Mouse (Mus musculus) macrophage (primary cell): ENCODE data around the gene Rasal2. TPM values are rescaled to one million over a fixed set of nuclear protein-coding genes. Genes with fewer than 3 reads are reported as not detected.

ENCODE experiments used
- H3K27ac ChIP-seq: fragments of 350-480 bp; formaldehyde crosslinking; 2 replicates; pipeline ENCODE4 v1.9.0; 2021
- H3K36me3 ChIP-seq: fragments of 350-480 bp; formaldehyde crosslinking; 2 replicates; pipeline ENCODE4 v1.9.0; 2021; ENCODE audit errors: inconsistent target
- H3K4me3 ChIP-seq: fragments of 350-480 bp; formaldehyde crosslinking; 2 replicates; pipeline ENCODE4 v1.9.0; 2021; ENCODE audit errors: inconsistent target
- H3K79me2 ChIP-seq: fragments of 350-480 bp; formaldehyde crosslinking; 2 replicates; pipeline ENCODE4 v1.9.0; 2021; ENCODE audit errors: inconsistent target
- WGBS: methylation state at CpG from one replicate; pipeline ENCODE4 v1.1.7; 2026; ENCODE audit warnings: inconsistent platforms; ENCODE audit not compliant: missing documents; 5-methylcytosine and 5-hydroxymethylcytosine counted together
- polyA plus RNA-seq: library from polyadenylated mRNA; stranded (reverse); fragments of 250-400 nt; gene quantifications from 3 replicates; pipeline ENCODE4 v1.2.4, GENCODE M21; 2018; ENCODE audit warnings: inconsistent platforms

Rasal2 gene
- polyA plus RNA-seq, 1 experiment from 2014 or later = 1.6 TPM

DNA sequence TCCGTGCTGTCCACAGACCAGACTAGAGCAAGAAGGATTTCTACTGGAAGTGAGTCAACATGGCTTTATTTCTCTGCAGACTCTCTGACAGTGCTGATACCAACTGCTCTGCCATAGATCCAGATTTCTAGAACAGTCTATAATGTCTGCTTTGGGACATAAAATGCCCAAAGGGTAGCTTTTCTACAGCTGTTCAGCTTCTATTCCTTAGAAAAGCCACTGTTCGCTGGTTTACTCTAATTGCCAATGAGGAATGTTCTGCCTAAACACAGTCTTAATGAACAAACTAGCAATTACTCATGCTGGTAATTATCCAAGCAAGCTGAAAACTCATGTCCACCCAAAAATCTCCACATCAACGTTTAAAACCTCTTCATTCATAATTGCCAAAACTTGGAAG lies 77.6 kb downstream of the Rasal2 start:
- H3K36me3 ChIP-seq = no peaks in the 10 kb centered on the region
- no peaks in the 10 kb centered on the region for H3K79me2 ChIP-seq
- no peak overlapping the region for H3K27ac ChIP-seq
- no peak overlapping the region for H3K4me3 ChIP-seq
- 76% methylated on average over 3 of the region's 3 CpGs for WGBS

DNA sequence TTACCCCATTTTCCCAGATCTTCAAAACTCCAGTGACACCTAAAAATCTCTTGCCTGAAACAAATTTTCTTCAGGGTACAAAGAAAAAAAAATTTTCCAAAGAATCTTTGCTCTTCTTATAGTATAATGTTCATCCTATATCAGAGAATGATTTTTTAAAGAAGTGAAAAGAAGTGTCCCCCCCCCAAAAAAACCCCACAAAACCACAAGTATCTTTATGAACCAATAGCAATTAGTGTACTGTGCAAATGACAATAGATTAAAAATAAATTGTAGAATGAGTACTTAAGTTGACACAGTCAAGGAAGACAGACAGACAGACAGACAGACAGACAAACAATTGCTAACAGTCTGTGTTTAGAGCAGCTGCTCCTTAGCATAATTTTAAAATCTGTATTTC lies 84.3 kb downstream of the Rasal2 start:
- Histone ChIP-seq H3K79me2 (no peaks in the 10 kb centered on the region), H3K36me3 (no peaks in the 10 kb centered on the region)

DNA sequence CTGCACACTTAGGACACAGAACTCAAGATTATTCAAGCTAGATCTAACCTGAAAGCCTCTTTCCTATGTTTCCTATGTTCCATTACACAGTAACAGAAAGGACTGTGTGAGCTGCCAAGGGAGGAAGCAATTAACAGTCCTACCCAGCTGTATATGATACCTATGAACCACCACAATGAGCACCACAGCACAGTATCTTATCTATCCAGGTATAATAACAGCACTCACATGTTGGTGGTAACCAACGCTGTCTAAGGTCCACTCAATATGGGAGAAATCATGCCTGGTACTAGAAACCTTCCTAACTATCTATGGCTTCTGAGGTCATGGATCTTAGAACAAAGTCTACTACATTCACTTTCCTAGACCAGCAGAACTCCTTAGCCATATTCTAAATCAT lies 89.3 kb downstream of the Rasal2 start:
- Histone ChIP-seq H3K27ac (no peak overlapping the region), H3K79me2 (no peaks in the 10 kb centered on the region), H3K36me3 (no peaks in the 10 kb centered on the region), H3K4me3 (no peak overlapping the region)
- 100% methylated on average over 1 of the region's 1 CpGs for WGBS

More for the DNA sequence above, 84.3 kb downstream of the Rasal2 start:
- no peak overlapping the region for H3K4me3 ChIP-seq
- H3K27ac ChIP-seq = no peak overlapping the region

DNA sequence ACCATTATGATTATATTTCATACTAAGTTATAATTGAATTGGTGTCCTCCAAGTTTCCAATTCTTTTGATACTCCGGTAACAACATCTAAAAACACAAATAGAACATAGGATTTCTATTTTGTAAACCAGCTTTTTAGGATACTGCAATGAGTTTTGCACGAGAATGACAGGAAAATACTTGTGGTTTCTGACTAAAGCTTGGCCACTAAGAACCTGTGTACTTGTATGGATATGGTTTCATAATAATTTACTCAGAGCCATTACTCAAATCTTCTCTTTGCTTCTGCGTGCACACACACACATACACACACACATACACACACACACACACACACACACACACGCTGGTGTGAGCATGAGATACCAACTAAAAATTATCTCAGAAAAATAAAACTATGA lies 93.5 kb downstream of the Rasal2 start:
- no peak overlapping the region for H3K4me3 ChIP-seq
- H3K27ac ChIP-seq = no peak overlapping the region
- WGBS = 72% methylated on average over 4 of the region's 4 CpGs
- H3K36me3 ChIP-seq = no peaks in the 10 kb centered on the region
- no peaks in the 10 kb centered on the region for H3K79me2 ChIP-seq

DNA sequence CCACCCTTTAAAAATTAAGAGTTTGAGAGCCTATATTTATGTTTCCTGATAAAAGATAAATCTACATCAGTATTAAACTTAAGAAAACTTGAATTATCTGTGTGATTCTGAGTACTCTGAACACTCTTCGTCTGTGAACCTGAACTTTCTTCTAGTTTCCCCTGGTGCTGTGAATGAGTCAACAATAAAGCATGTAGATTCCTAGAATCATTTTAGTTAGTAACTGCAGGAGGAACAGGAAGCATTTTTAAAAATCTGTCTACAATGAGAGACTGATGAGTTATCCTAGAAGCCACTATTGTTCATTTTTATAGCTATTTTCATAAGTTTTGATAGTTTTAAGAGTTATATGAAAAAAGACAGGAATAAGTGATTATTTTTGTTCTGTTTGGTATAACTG lies 111.1 kb downstream of the Rasal2 start:
- Histone ChIP-seq H3K27ac (no peak overlapping the region), H3K4me3 (no peak overlapping the region), H3K79me2 (no peaks in the 10 kb centered on the region), H3K36me3 (no peaks in the 10 kb centered on the region)
- WGBS = 78% methylated on average over 1 of the region's 1 CpGs

DNA sequence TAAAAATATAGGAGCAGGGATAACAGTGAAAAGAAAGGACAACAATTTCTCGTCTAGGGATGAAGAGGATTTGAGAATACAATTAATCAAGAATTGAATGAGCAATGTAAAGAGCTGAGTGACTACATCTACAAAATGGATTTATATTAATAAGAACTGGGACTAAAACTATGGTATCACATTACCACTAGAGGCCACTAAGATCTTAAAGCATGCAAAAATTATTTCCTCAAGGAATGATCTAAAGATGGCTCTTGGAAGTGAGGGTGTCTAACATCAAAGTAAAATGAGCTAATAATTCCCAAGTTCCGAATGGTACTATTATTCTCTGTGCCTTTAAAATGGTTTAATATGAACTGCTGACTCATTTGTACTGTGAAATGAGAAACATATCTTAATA lies 112.8 kb downstream of the Rasal2 start:
- Histone ChIP-seq H3K36me3 (no peaks in the 10 kb centered on the region), H3K4me3 (no peak overlapping the region), H3K27ac (no peak overlapping the region), H3K79me2 (no peaks in the 10 kb centered on the region)
- 97% methylated on average over 2 of the region's 2 CpGs for WGBS

DNA sequence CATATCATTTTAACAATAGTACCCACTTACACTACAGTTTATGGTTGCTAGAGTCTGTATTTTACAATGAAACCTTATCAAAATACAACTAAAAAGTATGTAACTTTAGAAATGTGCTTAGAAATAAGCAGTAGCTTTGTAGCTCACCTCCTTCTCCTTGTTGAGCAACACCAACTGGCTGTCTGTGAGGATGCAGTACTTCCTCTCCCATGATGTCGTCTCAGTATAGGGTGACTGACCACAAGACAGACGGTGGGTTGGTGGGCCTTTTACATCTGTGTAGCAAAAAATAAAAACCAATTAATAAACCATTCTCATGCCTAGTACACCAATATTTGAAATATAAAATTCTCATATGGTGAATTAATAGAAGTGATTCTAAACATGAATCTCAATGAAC lies 113.4 kb downstream of the Rasal2 start:
- 0% methylated on average over 2 of the region's 2 CpGs for WGBS
- no peak overlapping the region for H3K27ac ChIP-seq
- no peak overlapping the region for H3K4me3 ChIP-seq
- no peaks in the 10 kb centered on the region for H3K79me2 ChIP-seq
- no peaks in the 10 kb centered on the region for H3K36me3 ChIP-seq

DNA sequence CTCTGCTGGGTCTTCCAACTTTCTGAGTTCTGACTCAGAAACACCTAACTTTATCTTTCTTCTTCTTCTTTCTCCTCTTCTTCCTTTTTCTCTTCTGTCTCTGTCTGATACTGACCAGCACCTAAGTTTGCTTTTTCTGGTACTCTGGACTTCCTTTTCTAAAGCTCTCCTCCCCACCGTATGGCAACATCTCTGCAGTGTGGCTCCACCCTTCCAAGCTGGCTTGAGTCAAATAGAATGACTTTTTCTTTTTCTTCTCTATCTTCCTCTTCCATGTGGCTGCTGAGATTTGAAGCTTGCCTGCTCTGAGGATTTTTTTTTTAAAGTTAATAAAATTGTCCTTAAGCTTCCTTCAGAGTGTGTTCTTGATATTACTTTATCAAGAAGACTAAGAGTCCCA lies 115.3 kb downstream of the Rasal2 start:
- Histone ChIP-seq H3K4me3 (no peak overlapping the region), H3K27ac (no peak overlapping the region), H3K36me3 (no peaks in the 10 kb centered on the region), H3K79me2 (no peaks in the 10 kb centered on the region)
- WGBS = 11% methylated on average over 1 of the region's 1 CpGs

DNA sequence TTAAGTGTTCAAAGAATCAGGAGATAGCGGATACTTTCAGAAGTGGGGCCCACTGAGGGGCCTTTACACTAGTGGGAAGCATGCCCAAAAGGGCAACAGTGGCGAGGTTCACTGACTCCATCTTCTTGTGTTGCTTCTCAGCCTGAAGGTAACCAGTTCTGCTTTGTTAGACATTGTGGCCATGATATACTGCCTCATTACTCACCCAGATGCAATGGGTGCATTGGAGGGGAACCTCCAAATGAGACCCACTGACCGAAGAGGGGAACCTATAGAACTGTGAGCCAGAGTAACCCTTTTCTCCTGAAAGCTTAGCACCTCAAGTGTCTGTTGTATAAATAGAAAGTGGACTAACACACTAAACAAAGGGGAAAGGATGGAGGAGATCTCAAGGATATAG lies 116.5 kb downstream of the Rasal2 start:
- 100% methylated on average over 3 of the region's 3 CpGs for WGBS
- Histone ChIP-seq H3K79me2 (no peaks in the 10 kb centered on the region), H3K27ac (no peak overlapping the region)

DNA sequence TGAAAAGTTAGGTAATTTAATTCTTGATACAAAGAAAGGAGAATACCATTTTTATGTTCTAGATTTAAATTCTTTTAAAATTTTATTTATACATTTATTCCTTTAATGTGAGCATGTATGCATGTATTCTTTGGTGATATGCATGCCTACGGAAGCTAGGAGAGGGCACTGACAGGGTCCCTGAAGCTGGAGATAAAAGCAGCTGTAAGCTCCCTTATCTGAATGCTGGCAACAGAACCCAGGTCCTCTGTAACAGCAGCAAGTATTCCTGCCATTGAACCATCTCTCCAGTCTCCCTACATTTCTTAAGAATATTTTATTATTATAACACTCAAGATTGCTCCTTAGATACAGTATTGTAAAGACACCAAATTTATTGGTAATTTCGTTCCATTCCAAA lies 122.2 kb downstream of the Rasal2 start:
- Histone ChIP-seq H3K79me2 (no peaks in the 10 kb centered on the region), H3K36me3 (no peaks in the 10 kb centered on the region), H3K4me3 (no peak overlapping the region), H3K27ac (no peak overlapping the region)
- 95% methylated on average over 2 of the region's 2 CpGs for WGBS

More for the DNA sequence above, 116.5 kb downstream of the Rasal2 start:
- no peaks in the 10 kb centered on the region for H3K36me3 ChIP-seq
- H3K4me3 ChIP-seq = no peak overlapping the region

DNA sequence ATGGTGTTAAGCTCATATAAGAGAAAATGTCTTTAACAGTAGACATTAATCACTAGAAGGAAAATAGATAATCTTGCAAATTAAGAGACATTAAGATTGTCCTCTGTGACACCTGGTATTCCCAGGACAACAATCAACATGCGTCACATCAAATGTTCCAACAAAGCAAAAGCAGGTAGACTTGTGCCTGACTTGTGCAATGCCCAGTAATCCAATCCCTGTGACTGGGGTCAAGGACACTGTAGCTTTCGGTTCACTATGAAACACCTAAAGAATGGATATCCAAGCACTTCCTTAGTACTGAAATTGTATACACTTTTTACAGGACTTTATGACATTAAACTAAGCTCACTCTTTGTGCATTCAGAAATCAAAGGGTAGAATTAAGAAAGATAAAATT lies 123.1 kb downstream of the Rasal2 start:
- Histone ChIP-seq H3K27ac (no peak overlapping the region), H3K36me3 (no peaks in the 10 kb centered on the region), H3K4me3 (no peak overlapping the region), H3K79me2 (no peaks in the 10 kb centered on the region)
- 91% methylated on average over 2 of the region's 2 CpGs for WGBS

DNA sequence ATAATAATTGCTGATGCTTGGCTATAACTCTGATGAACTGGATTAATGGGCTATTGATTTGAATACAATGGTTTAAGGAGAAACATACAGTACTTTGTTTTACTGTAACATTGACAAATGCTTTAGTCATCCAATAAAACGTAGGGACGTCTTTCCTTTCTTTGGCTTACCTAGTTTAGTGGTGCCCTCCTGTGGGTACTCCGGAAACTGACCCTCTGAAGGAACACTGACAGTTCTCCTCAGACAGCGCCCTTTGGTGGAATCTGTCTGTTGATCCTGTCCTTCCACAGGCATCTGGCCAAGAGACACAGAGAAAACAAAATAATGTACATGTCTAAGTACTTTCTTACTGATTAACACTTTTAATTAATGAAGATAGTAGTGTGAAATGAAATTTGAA lies 125.8 kb downstream of the Rasal2 start:
- H3K36me3 ChIP-seq = no peaks in the 10 kb centered on the region
- no peak overlapping the region for H3K27ac ChIP-seq
- H3K79me2 ChIP-seq = no peaks in the 10 kb centered on the region
- no peak overlapping the region for H3K4me3 ChIP-seq
- WGBS = 52% methylated on average over 4 of the region's 4 CpGs

DNA sequence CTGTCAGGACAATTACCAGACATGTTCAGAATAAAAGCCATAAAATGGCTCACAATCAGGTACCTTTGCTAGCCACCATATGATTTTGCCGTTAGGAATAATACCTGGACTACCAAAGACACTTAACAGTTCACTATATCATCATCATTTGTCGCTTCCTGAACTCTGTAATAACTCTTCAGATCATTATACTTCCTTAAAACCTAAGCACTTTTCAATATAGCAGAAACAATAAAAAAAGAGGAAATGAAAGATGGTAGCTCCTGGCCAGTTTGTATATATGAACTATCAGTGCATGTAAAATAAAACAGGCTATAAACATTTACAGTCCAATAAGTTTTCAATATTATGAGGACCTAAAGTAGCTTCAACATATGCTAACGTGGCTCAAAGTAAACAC lies 127.0 kb downstream of the Rasal2 start:
- WGBS = 40% methylated on average over 3 of the region's 3 CpGs
- H3K36me3 ChIP-seq = no peaks in the 10 kb centered on the region
- no peak overlapping the region for H3K27ac ChIP-seq
- no peaks in the 10 kb centered on the region for H3K79me2 ChIP-seq
- no peak overlapping the region for H3K4me3 ChIP-seq

DNA sequence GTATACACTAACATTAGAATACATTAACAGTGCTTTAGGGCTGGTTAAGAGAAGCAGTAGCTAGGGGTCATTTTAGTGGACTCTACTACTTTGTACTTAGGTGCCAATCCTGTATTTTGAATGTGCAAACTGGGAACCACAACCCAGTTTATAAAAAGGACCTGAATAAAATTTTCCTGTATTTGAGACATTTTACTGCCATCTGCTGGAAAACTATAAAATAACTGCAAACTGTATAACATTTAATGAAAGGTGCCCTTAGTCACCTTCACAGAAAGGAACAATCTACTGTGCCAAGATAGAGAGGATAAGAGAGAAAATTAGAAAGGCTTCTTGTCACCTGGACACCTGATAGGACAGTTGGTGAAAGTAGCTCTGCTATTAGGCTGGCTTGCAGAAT lies 131.6 kb downstream of the Rasal2 start:
- H3K4me3 ChIP-seq = no peak overlapping the region

DNA sequence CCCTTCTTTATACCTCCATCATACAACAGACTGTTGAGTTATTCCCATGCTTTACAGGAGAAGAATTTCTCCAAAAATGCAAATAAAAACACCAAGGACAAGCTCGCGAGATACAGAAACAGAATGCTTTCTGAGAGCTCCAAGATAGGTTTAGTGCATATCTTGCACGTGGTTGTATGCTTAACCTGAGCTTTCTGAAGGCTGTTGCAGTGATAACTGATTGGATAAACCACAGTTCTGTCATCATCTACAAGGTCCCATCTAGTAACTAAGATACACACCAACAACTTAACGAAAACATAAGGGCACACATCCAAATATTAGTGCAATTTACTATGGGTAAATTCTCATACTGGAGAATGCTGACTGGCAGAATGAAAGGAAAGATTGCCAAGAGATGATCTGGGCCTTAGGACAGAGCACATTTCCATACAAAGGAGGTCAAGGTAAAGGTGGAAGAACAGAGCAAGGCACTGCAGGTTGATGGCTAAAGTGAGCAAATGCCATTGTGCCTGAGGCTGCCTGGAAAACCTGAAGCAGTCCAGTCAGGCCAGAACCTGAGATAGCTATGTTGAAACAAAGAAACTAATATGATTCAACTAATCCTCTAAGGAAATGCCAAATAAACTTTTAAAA lies 136.6 kb downstream of the Rasal2 start:
- H3K27ac ChIP-seq = no peak overlapping the region

More for the DNA sequence above, 131.6 kb downstream of the Rasal2 start:
- Histone ChIP-seq H3K36me3 (no peaks in the 10 kb centered on the region), H3K79me2 (no peaks in the 10 kb centered on the region), H3K27ac (no peak overlapping the region)

DNA sequence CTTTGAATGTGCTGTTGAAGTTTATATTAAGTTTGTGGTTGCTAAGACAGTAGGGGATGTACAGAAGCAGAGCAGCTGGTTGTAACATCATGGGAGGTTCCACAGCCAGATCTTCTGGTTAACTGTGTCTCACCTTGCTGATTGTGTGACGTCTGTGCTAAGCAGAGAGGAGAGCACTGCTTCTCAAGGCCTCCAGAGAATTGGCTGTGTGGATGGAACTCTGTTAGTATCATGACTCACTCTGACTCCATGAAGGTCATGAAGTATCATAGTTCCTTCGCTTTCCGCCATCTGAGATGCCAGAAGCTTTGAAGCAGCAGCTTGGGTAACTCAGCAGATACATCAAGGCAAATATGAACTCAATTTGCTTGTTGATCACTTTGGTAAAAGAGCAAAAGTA lies 144.5 kb downstream of the Rasal2 start:
- Histone ChIP-seq H3K79me2 (no peaks in the 10 kb centered on the region), H3K36me3 (no peaks in the 10 kb centered on the region), H3K27ac (no peak overlapping the region), H3K4me3 (no peak overlapping the region)
- 90% methylated on average over 3 of the region's 3 CpGs for WGBS

More for the DNA sequence above, 136.6 kb downstream of the Rasal2 start:
- H3K4me3 ChIP-seq = no peak overlapping the region
- H3K36me3 ChIP-seq = no peaks in the 10 kb centered on the region
- no peaks in the 10 kb centered on the region for H3K79me2 ChIP-seq
- 79% methylated on average over 4 of the region's 4 CpGs for WGBS
